Mouse (Mus musculus) ovary, postnatal 14 days (tissue): ENCODE data around the gene Arhgap27.
"Not testable (repeated sequence)": the region's sequence is repeated elsewhere in the genome, so short reads cannot be mapped to it uniquely, and the experiment has no call there.

Experiments
- DNase-seq: peaks from one replicate; pipeline ENCODE4 v3.0.0; 2022; ENCODE audit warnings: low spot score

The Arhgap27 gene

GRCm38 (mm10) chr11:103332890-103333651 is 30.4 kb downstream of the Arhgap27 start:
- DNase-seq = no peak

- DNase-seq = peak; percentile 80
Observed at GRCm38 (mm10) chr11:103332186-103332889, 31.2 kb downstream of the Arhgap27 start.

GRCm38 (mm10) chr11:103331502-103332185 is 31.8 kb downstream of the Arhgap27 start:
- no peak for DNase-seq

GRCm38 (mm10) chr11:103330651-103331319 is 32.7 kb downstream of the Arhgap27 start:
- no peak for DNase-seq

- peak; percentile 79 for DNase-seq
Observed at GRCm38 (mm10) chr11:103326950-103327349, 36.5 kb downstream of the Arhgap27 start.

- peak; percentile 66 for DNase-seq
Observed at GRCm38 (mm10) chr11:103325172-103325571, 38.3 kb downstream of the Arhgap27 start.

GRCm38 (mm10) chr11:103324723-103325122 is 38.8 kb downstream of the Arhgap27 start:
- no peak for DNase-seq

- not testable (repeated sequence) for DNase-seq
Observed at GRCm38 (mm10) chr11:103322832-103323231, 40.7 kb downstream of the Arhgap27 start.

GRCm38 (mm10) chr11:103320646-103321045 is 42.8 kb downstream of the Arhgap27 start:
- no peak for DNase-seq

GRCm38 (mm10) chr11:103320196-103320595 is 43.3 kb downstream of the Arhgap27 start:
- no peak for DNase-seq

GRCm38 (mm10) chr11:103318042-103318441 is 45.5 kb downstream of the Arhgap27 start:
- DNase-seq = no peak

GRCm38 (mm10) chr11:103315379-103315778 is 48.1 kb downstream of the Arhgap27 start:
- no peak for DNase-seq

GRCm38 (mm10) chr11:103314736-103315374 is 48.6 kb downstream of the Arhgap27 start:
- DNase-seq = no peak

GRCm38 (mm10) chr11:103313542-103313941 is 50.0 kb downstream of the Arhgap27 start:
- DNase-seq = no peak

- DNase-seq = no peak
Observed at GRCm38 (mm10) chr11:103312655-103313255, 50.7 kb downstream of the Arhgap27 start.

- peak; percentile 39 for DNase-seq
Observed at GRCm38 (mm10) chr11:103311960-103312611, 51.4 kb downstream of the Arhgap27 start.

GRCm38 (mm10) chr11:103309956-103310574 is 53.4 kb downstream of the Arhgap27 start:
- no peak for DNase-seq

- no peak for DNase-seq
Observed at GRCm38 (mm10) chr11:103307910-103308309, 55.6 kb downstream of the Arhgap27 start.

- DNase-seq = no peak
Observed at GRCm38 (mm10) chr11:103304525-103304924, 59.0 kb downstream of the Arhgap27 start.

- DNase-seq = no peak
Observed at GRCm38 (mm10) chr11:103294772-103295171, 68.7 kb downstream of the Arhgap27 start.
